Mouse (Mus musculus) limb, embryonic 11.5 days (tissue): Measurements from ENCODE around the gene Plekha6. TPM values are rescaled to one million over a fixed set of nuclear protein-coding genes. Genes with fewer than 3 reads are reported as not detected.

Experiments used
- ATAC-seq: fragments of 200-750 bp; cut with Nextera tagmentation; 2 replicates; pipeline ENCODE4 v1.8.0; 2017; ENCODE audit warnings: low read depth; ENCODE audit not compliant: insufficient number of reproducible peaks, low FRiP score, low TSS enrichment
- DNase-seq: peaks from one replicate; pipeline ENCODE4 v3.0.0-alpha.2; 2015; ENCODE audit warnings: low spot score
- H3K27ac ChIP-seq: fragments of 300-500 bp; sonication (generic); replicated peaks from 2 replicates; pipeline ENCODE4 v1.5.1; 2014; ENCODE audit warnings: low read depth, mild to moderate bottlenecking, low read length
- H3K27me3 ChIP-seq: fragments of 300-500 bp; sonication (generic); 2 replicates; pipeline ENCODE4 v1.6.1; 2014; ENCODE audit warnings: mild to moderate bottlenecking, low read length, mixed read lengths; ENCODE audit not compliant: control insufficient read depth, insufficient read depth
- H3K36me3 ChIP-seq: fragments of 300-500 bp; sonication (generic); 2 replicates; pipeline ENCODE4 v1.6.1; 2014; ENCODE audit warnings: mild to moderate bottlenecking, low read length, moderate library complexity, mixed read lengths; ENCODE audit not compliant: control insufficient read depth, insufficient read depth
- H3K4me1 ChIP-seq: fragments of 300-500 bp; sonication (generic); 2 replicates; pipeline ENCODE4 v1.6.1; 2014; ENCODE audit warnings: low read length, mixed read lengths; ENCODE audit not compliant: control insufficient read depth, insufficient read depth
- H3K4me2 ChIP-seq: fragments of 300-500 bp; sonication (generic); 2 replicates; pipeline ENCODE4 v1.6.1; 2014; ENCODE audit warnings: low read depth, mild to moderate bottlenecking, moderate library complexity; ENCODE audit not compliant: severe bottlenecking
- H3K4me3 ChIP-seq: fragments of 300-500 bp; sonication (generic); 2 replicates; pipeline ENCODE4 v1.5.1; 2014; ENCODE audit warnings: low read depth, low read length
- H3K9ac ChIP-seq: fragments of 300-500 bp; sonication (generic); 2 replicates; pipeline ENCODE4 v1.6.1; 2014; ENCODE audit warnings: mild to moderate bottlenecking, low read length
- H3K9me3 ChIP-seq: fragments of 300-500 bp; sonication (generic); 2 replicates; pipeline ENCODE4 v1.6.1; 2016; ENCODE audit warnings: low read length; ENCODE audit not compliant: control insufficient read depth
- WGBS: fragments of 180-500 bp; shearing (Covaris S2); extraction: QIAGEN DNeasy Blood & Tissue Kit; methylation state at CpG from one replicate; pipeline ENCODE4 v1.1.7; 2014; 5-methylcytosine and 5-hydroxymethylcytosine counted together
- polyA plus RNA-seq: library from polyadenylated mRNA; unstranded; fragments of >200 nt; fragmentation: Nextera tagmentation; extraction: Ambion mirVana; gene quantifications from 2 replicates; pipeline ENCODE4 v1.2.1, GENCODE M21; 2014

Gene Plekha6
- polyA plus RNA-seq, 1 experiment from 2014 or later = 0.75 TPM

DNA sequence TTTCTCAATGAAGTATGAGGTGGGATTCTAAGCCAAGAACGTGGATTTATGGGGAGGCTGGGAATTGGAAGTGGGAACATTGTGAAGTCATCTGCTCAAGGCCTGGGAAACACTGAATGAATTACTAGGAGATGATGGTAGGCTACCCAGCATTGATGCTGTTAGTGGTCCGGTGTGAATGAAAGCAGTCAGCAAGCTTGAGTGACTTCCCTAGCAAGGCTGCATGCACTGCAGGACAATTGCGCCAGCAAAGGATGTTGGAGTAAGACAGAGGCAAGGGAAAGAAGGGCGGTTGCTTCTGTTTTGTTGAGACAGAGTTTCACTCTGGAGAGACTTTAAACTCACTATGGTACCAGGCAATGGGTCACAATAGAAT, 37.7 kb upstream of the Plekha6 start:
- Histone ChIP-seq H3K27ac (no peak overlapping the region), H3K4me2 (no peak overlapping the region), H3K36me3 (no peaks in the 10 kb centered on the region), H3K27me3 (no peaks in the 10 kb centered on the region), H3K4me3 (no peak overlapping the region), H3K9ac (no peak overlapping the region), H3K9me3 (no peaks in the 10 kb centered on the region), H3K4me1 (no peaks in the 10 kb centered on the region)
- no peak for ATAC-seq
- WGBS = 75% methylated on average over 4 of the region's 4 CpGs
- DNase-seq = no peak

DNA sequence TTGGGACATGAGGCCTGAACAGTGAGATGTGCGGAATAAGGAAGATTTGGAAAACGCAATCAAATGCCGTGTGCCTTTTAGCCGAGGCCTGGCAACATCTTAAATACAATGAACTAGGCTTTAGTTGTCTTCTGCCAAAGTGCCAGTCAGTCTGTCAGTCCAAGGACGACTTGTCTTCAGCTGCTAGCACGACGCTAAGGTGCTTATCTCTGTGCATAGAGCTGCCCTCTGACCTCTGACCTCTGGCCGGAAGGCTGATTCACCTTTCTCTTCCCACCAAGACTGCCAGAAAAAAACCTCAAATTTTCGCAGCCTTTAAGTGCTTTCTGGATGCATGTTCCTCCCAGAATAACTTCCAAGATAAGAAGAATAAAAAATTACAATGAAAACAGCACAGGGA, 36.7 kb upstream of the Plekha6 start:
- H3K36me3 ChIP-seq = no peaks in the 10 kb centered on the region
- H3K4me2 ChIP-seq = no peak overlapping the region
- H3K4me3 ChIP-seq = no peak overlapping the region
- ATAC-seq (no peak), DNase-seq (no peak)
- H3K27ac ChIP-seq = no peak overlapping the region
- no peak overlapping the region for H3K9ac ChIP-seq
- WGBS = 60% methylated on average over 9 of the region's 9 CpGs
- no peaks in the 10 kb centered on the region for H3K27me3 ChIP-seq
- no peaks in the 10 kb centered on the region for H3K9me3 ChIP-seq
- no peaks in the 10 kb centered on the region; the same call in 1 of the 2 replicates for H3K4me1 ChIP-seq

DNA sequence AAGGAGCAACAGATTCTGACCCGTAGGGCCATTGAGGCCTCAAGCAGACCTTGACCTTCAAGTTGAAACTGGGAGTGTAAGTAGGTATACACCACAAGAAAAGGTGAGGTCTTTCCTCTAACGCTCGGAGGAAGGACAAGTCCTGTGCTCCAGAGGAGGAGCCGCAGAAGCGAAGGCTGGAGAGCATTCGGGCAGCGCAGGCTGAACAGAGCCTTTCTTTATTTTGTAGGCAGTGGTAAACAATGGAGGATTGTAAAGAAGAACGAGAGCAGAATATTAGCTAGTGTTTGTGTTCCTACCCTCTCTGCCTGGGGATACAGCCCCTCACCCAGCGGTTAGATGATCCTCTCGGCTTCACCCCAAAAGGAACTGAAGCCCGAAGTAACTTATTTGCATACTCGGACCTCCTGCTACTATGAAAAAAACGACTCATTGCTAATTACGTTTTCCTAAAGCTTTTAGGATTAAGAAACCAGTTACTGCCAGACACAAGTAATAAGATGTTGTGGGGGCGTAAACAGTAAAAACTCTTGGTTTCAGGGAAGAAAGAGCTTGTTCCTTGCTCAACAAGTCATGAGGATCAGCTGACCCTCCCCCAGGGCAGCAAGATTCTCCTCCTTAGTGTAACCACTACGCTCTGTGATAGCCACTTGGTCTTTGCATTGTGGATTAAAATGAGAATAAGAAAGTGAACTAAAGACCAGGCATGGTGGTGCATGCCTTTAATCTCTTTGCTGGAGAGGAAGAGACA, 34.4 kb upstream of the Plekha6 start:
- H3K9me3 ChIP-seq = no peaks in the 10 kb centered on the region
- ATAC-seq (no peak), DNase-seq (no peak)
- no peak overlapping the region for H3K9ac ChIP-seq
- no peak overlapping the region for H3K27ac ChIP-seq
- 32% methylated on average over 16 of the region's 16 CpGs for WGBS
- no peaks in the 10 kb centered on the region for H3K27me3 ChIP-seq
- no peak overlapping the region for H3K4me2 ChIP-seq
- no peak overlapping the region for H3K4me3 ChIP-seq
- peaks cover 2% of the 10 kb centered on the region for H3K36me3 ChIP-seq
- H3K4me1 ChIP-seq = peaks cover 16% of the 10 kb centered on the region; the same call in 1 of the 2 replicates

DNA sequence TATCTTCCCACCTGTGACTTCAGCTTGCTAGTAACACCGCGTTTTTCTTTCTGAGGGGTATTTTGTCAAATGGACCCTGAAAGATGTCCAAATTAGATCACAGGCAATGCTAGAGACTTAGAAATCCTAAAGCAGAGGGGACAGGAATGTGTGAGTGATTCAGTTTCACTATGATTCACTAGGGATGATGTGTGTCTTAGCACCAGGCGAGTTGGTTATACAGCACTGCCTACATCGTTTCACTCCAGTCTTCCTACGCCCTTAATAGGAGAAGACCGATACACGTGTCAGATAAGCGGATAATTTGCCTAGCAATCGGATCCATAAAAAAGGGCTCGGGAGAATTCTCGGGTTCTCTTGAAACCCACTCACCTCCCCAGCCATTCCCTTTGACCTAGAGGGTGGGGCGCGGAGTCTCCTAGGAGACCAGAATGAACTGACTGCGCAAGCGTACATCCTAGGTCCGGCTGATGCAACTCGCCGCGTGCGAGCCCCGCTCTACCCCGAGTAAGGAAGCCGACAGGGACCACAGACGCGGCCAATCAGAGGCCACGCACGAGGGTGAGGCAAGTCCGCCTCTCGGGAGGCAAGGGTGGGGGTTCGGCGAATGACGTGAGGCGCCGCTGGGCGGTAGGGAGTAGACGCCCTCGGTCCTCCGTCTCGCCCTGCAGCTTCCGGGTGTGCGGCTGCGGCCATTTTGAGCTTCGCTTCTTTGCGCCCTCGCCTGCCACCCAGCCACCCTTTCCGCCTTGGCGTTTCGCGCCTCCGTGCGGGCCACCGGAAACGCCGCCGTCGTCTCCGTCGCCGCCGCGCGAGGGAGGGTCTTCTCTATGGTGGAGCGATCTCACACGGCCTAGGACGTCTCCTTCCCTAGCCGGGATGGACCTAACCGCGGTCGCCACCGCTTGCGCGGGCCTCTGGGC, 33.1 kb upstream of the Plekha6 start, which contains the start of gene Ppp1r15b:
Gene Ppp1r15b, plus strand, starts transcription at position 506 of the 923 bp plus-strand sequence.
- peaks cover 4% of the 10 kb centered on the region for H3K36me3 ChIP-seq
- H3K9me3 ChIP-seq = no peaks in the 10 kb centered on the region
- H3K27ac ChIP-seq = peak within 1 kb of the TSS; percentile 89
- WGBS = 1% methylated on average over 72 of the region's 72 CpGs
- DNase-seq (peak; percentile 98), ATAC-seq (peak; percentile 98)
- peaks cover 21% of the 10 kb centered on the region for H3K4me1 ChIP-seq
- peak within 1 kb of the TSS; percentile 93 for H3K9ac ChIP-seq
- peak within 1 kb of the TSS; percentile 98 for H3K4me3 ChIP-seq
- peak within 1 kb of the TSS; percentile 99 for H3K4me2 ChIP-seq
- no peaks in the 10 kb centered on the region for H3K27me3 ChIP-seq

DNA sequence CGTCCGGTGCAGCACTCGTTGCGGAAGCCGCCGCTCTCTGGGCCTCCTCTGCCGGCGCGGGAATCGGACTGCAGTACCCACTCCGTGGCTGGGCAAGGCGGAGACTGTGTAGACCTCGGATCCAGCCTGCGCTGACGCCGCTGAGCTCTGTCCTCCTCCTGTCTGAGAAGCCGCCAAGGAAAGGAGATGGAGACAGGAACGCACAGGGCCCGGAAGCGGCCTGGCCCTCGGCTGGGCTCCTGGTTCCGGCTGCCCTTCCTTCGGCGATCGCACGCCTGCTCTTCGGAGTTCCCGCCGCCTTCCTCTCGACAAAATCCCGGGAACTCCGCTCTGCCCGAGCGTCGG, 32.5 kb upstream of the Plekha6 start:
- DNase-seq (no peak), ATAC-seq (no peak)
- no peaks in the 10 kb centered on the region for H3K27me3 ChIP-seq
- H3K9ac ChIP-seq = peak overlapping the region; percentile 93
- under 1% methylated on average over 35 of the region's 35 CpGs for WGBS
- H3K27ac ChIP-seq = peak overlapping the region; percentile 89
- H3K4me2 ChIP-seq = peak overlapping the region; percentile 99
- peaks cover 21% of the 10 kb centered on the region for H3K4me1 ChIP-seq
- H3K36me3 ChIP-seq = peaks cover 7% of the 10 kb centered on the region
- peak overlapping the region; percentile 98 for H3K4me3 ChIP-seq
- no peaks in the 10 kb centered on the region for H3K9me3 ChIP-seq

DNA sequence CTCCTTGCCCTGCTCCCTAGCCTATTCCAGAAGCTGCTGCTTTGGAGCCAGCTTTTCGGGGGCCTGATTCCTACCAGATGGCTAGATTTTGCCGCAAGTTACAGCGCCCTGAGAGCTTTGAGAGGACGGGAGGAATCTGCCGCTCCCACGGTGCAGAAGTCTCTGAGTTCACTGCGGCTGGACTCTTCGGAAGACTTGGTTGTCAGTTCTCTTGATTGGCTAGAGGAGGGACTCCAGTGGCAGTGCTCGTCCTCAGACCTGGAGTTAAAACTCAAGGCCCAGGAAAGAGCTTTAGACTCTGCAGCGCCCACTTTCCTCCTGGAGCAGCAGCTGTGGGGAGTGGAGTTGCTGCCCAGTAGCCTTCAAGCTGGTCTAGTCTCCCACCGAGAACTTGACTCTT, 32.1 kb upstream of the Plekha6 start:
- Histone ChIP-seq H3K27me3 (no peaks in the 10 kb centered on the region), H3K9ac (peak overlapping the region; percentile 93), H3K4me3 (peak overlapping the region; percentile 98), H3K27ac (peak overlapping the region; percentile 89), H3K4me2 (peak overlapping the region; percentile 99), H3K9me3 (no peaks in the 10 kb centered on the region), H3K36me3 (peaks cover 11% of the 10 kb centered on the region), H3K4me1 (peaks cover 21% of the 10 kb centered on the region)
- ATAC-seq (no peak), DNase-seq (no peak)
- under 1% methylated on average over 11 of the region's 11 CpGs for WGBS

DNA sequence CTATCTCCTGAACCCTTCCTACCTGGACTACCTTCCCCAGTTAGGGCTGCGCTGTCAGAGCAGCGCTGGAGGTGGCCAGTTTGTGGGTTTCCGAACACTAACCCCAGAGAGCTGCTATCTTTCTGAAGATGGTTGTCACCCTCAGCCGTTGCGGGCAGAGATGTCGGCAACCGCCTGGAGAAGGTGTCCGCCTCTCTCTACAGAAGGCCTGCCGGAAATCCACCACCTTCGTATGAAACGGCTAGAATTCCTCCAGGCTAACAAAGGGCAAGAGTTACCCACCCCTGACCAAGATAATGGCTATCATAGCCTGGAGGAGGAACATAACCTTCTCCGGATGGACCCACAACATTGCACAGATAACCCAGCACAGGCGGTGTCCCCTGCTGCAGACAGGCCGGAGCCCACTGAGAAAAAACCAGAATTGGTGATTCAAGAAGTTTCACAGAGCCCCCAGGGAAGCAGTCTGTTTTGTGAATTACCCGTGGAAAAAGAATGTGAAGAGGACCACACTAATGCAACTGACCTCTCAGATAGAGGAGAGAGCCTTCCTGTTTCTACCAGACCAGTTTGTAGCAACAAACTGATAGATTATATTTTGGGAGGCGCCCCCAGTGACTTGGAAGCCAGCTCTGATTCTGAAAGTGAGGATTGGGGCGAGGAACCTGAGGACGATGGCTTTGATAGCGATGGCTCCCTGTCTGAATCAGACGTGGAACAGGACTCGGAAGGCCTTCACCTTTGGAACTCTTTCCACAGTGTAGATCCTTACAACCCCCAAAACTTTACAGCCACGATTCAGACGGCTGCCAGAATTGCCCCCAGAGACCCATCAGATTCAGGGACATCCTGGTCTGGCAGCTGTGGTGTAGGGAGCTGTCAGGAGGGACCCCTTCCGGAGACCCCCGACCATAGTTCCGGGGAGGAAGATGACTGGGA, 31.4 kb upstream of the Plekha6 start:
- Histone ChIP-seq H3K4me1 (peaks cover 21% of the 10 kb centered on the region), H3K9me3 (no peaks in the 10 kb centered on the region), H3K4me2 (peak overlapping the region; percentile 99), H3K36me3 (peaks cover 15% of the 10 kb centered on the region), H3K27me3 (no peaks in the 10 kb centered on the region), H3K4me3 (peak overlapping the region; percentile 98), H3K27ac (no peak overlapping the region), H3K9ac (peak overlapping the region; percentile 93)
- ATAC-seq (no peak), DNase-seq (no peak)
- WGBS = 16% methylated on average over 26 of the region's 26 CpGs

DNA sequence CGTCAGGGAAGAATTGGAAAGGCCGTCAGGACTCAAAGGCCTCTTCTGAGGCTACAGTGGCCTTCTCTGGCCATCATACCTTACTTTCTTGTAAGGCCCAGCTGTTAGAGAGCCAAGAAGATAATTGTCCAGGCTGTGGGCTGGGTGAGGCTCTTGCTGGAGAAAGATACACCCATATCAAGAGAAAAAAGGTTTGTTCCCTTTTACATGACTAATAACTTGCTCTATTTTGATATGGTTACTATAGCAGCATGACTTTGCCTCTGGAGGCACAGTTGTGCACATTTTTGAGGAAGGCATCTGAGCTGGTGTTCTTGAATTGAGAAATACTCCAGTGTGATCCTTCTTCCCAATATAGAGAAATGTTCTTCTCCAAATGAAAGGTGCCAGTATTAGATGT, 30.6 kb upstream of the Plekha6 start:
- no peak for ATAC-seq
- Histone ChIP-seq H3K4me3 (peak overlapping the region; percentile 98), H3K9me3 (no peaks in the 10 kb centered on the region), H3K27me3 (no peaks in the 10 kb centered on the region), H3K27ac (no peak overlapping the region), H3K4me2 (peak overlapping the region; percentile 99), H3K4me1 (peaks cover 21% of the 10 kb centered on the region), H3K9ac (peak overlapping the region; percentile 93), H3K36me3 (peaks cover 15% of the 10 kb centered on the region)
- DNase-seq = no peak
- 26% methylated on average over 2 of the region's 2 CpGs for WGBS
